Mouse (Mus musculus): ENCODE results near the gene Naip1.
"Not testable (repeated sequence)": the region's sequence is repeated elsewhere in the genome, so short reads cannot be mapped to it uniquely, and the experiment has no call there.

Gene Naip1

GRCm38 (mm10) chr13:100452415-100453127, at the start of gene Naip1:
Gene Naip1 (minus strand): TSS chr13:100452869.
- in situ Hi-C loops (cut with MboI, MseI) = loop anchor here (25.0 kb wide), 1 partner anchor 415 kb away; no protein-coding TSS in a partner anchor

GRCm38 (mm10) chr13:100499625-100500024, 47.0 kb upstream of the Naip1 start:
- in situ Hi-C loops (cut with MboI, MseI) = loop anchor here (5.0 to 25.0 kb wide), 2 partner anchors 68 to 412 kb away; no protein-coding TSS in a partner anchor

DNA sequence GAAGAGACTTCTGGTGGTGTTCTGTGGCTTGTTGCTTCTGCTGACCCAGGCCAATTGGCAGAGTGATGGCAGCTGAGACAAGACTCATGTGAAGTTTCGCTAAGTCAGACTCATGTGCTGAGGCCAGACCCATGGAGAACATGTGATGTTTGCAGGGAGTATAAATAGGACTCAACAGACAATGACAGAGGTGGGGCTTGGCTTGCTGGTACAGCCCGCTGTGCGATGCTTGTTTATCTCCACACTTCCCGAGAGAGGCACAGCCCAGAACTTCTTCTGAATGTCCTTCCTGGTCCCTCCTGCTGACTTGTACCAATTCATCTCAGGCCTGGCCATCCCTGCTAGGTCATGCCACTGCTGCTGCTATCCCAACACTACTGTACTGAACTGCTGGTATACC, 42.7 kb upstream of the Naip1 start:
- in situ Hi-C loops (cut with MboI, MseI) = loop anchor here (25.0 kb wide), 1 partner anchor 408 kb away; no protein-coding TSS in a partner anchor

GRCm38 (mm10) chr13:100494370-100494769, 41.7 kb upstream of the Naip1 start:
- in situ Hi-C loops (cut with MboI, MseI) = loop anchor here (5.0 to 25.0 kb wide), 2 partner anchors 93 to 407 kb away; no protein-coding TSS in a partner anchor

DNA sequence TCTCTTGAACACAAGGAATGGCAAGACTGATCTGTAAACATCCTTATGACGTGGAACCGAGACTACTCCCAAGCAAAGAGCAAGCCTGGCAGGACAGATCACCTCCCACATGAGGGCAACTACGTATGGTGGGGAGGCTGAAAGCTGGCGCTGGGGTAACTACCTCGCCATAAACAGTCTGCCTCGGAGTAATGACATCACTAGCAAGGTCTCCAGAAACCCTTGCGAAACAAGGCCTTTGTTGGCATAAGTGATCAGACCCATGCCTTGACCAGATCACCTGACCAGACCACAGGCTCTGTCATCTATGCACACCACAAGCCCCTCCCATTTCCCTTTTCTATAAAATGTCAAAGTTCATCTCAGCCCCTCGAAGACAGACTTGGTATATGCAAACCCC, 40.6 kb upstream of the Naip1 start:
- in situ Hi-C loops (cut with MboI, MseI) = loop anchor here (5.0 to 25.0 kb wide), 2 partner anchors 94 to 406 kb away; no protein-coding TSS in a partner anchor

- in situ Hi-C loops (cut with MboI, MseI) = loop anchor here (5.0 to 25.0 kb wide), 2 partner anchors 95 to 405 kb away; no protein-coding TSS in a partner anchor
Measured at GRCm38 (mm10) chr13:100492061-100492787, 39.6 kb upstream of the Naip1 start, which contains the start of gene Gtf2h2. Gene Gtf2h2 (minus strand): TSS chr13:100492579.

- in situ Hi-C loops (cut with MboI, MseI) = loop anchor here (5.0 to 25.0 kb wide), 2 partner anchors 96 to 404 kb away; no protein-coding TSS in a partner anchor
Measured at GRCm38 (mm10) chr13:100491623-100492022, 39.0 kb upstream of the Naip1 start.

DNA sequence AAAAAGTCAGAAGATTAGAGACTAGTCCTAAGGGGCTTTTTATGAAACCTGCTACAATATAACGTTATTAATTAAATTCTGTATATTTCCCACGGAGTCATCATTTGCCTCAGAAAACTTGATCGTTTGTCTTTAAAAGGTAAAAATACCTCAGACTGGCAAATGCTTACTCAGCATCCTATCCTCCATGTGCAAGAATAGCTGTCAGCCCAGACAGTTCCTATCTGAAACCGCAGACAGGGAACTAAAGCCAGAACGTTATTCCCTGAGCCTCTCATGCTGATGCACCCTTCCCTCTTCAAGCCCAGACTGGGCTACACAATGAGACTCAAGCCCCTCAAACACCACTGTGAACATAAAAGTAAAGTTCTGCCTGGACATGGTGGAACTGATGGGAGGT, 37.8 kb upstream of the Naip1 start:
- in situ Hi-C loops (cut with MboI, MseI) = loop anchor here (5.0 to 25.0 kb wide), 2 partner anchors 97 to 403 kb away; no protein-coding TSS in a partner anchor

- in situ Hi-C loops (cut with MboI, MseI) = loop anchor here (25.0 kb wide), 1 partner anchor 396 kb away; no protein-coding TSS in a partner anchor
Measured at GRCm38 (mm10) chr13:100483610-100484009, 30.9 kb upstream of the Naip1 start.

GRCm38 (mm10) chr13:100463527-100464222, 11.0 kb upstream of the Naip1 start:
- in situ Hi-C loops (cut with MboI, MseI) = loop anchor here (25.0 kb wide), 1 partner anchor 426 kb away; no protein-coding TSS in a partner anchor

DNA sequence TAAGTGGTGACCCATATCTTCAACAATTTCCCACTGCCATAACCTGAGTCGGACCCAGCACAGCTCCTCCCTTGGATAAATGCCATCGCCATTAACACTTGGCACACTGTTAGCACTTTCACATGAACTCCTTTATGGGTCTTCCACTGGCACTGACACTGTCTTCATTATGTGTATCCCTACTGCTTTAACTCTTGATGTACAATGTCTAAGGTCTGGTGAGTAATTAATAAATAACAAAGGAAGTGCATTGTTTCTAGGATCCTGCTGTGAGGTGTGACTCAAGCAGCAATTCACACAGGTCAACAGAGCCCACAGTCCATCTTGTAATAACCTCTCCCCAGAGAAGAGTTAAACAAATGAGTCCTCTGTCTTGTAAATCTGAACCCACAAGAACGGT, 8.7 kb upstream of the Naip1 start:
- in situ Hi-C loops (cut with MboI, MseI) = loop anchor here (25.0 kb wide), 1 partner anchor 424 kb away; no protein-coding TSS in a partner anchor

- in situ Hi-C loops (cut with MboI, MseI) = no loop called here
Measured at GRCm38 (mm10) chr13:100449495-100449894, 3.2 kb downstream of the Naip1 start.

- in situ Hi-C loops (cut with MboI, MseI) = no loop called here
Measured at GRCm38 (mm10) chr13:100440116-100440515, 12.6 kb downstream of the Naip1 start.

DNA sequence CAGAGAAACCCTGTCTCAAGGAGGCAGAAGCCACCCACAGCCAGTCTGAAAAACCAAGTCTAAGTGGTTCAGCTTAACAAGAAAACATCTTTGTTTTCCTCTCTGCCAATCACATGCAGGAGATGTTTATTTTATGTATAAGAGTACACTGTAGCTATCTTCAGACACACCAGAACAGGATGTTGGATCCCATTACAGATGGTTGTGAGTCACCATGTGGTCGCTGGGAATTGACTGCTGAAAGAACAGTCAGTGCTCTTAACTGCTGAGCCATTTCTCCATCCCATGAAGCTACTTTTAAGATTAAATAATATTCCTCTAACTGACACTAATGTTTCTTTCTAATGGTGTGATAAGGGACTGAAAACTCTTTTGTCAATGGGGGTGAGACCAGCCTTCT, 14.0 kb downstream of the Naip1 start:
- in situ Hi-C loops (cut with MboI, MseI) = no loop called here

DNA sequence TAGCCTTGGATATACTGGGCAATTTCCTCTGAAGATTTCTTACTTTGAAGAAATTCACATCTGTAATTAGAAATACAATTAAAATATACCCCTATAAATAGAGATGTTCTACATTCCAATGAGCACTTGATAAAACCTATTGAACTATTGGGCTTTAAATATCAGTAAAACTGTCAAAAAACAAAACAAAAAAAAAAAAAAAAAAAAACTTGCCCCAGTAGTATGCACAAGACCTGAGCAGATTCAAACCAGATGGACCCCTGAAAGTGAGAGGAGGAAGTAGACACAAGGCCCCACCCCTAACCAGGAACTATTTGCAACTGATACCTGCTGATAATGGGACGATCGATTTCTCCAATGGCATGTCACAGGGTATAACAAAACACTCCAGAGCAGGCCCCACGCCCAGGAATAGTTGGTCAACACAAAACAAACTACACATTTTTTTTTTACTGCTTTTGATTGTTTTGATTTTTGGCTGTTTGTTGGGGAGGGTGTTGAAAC, 15.3 kb downstream of the Naip1 start:
- in situ Hi-C loops (cut with MboI, MseI) = no loop called here

DNA sequence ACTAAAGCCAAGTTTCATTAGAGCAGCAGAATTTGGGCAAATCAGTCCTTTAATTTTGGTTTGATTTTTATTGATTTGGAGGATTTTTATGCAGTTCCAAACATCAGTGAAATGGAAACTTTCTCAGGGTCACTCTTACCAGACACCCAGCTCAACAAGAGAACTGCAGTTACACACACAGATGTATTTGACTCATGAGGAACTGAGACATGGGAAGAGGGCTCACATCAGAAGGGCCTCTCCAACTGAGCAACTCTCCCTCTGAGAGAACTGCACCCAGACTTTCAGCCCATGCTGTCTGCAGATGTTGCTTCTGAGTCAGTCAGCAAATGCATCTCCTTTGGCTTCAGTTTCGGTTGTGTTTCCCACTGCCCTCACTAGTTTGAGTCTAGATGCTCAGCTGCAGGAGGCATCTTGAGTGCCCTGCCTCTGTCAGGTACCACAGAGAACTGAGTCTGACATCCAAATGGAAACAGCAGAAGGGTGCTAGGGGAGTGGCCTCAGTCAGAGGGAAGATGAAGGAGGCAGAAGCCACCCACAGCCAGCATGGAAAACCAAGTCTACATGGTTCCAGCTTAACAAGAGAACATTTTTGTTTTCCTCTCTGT, 16.0 kb downstream of the Naip1 start:
- in situ Hi-C loops (cut with MboI, MseI) = not testable (repeated sequence)

GRCm38 (mm10) chr13:100419958-100420357, 32.7 kb downstream of the Naip1 start:
- in situ Hi-C loops (cut with MboI, MseI) = not testable (repeated sequence)

- in situ Hi-C loops (cut with MboI, MseI) = no loop called here
Measured at GRCm38 (mm10) chr13:100414428-100414827, 38.2 kb downstream of the Naip1 start.

DNA sequence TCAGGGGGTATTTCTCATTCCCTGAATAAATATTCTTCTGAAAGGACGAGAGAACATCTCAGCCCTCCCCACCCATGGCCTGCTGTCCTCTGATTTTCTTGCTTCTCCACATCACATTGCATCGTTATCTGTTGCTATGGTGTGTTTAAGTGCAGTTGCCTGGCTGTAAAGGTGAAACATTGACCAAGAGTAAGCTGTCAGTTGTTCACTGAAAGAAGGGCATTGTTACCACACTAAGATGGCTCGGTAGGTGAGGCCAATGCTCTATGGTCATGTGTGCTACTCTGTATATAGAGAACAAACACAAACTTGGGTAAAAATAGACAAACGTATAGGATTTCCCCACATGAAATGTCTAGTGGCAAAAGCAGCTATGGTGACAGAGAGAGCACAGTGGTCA, 42.8 kb downstream of the Naip1 start:
- in situ Hi-C loops (cut with MboI, MseI) = loop anchor here (10.0 kb wide), 1 partner anchor 415 kb away; no protein-coding TSS in a partner anchor

- in situ Hi-C loops (cut with MboI, MseI) = loop anchor here (10.0 kb wide), 1 partner anchor 414 kb away; no protein-coding TSS in a partner anchor
Measured at GRCm38 (mm10) chr13:100409181-100409580, 43.5 kb downstream of the Naip1 start.

GRCm38 (mm10) chr13:100408242-100408641, 44.4 kb downstream of the Naip1 start:
- in situ Hi-C loops (cut with MboI, MseI) = loop anchor here (10.0 kb wide), 1 partner anchor 413 kb away; no protein-coding TSS in a partner anchor

Measured in T-helper 1 cell (primary cell).